In genomic region chr9:99423692-99424573, GRCm38 (mm10) we compare ENCODE assay signal across 15 mouse cellular contexts. TPM values are rescaled to one million over a fixed set of nuclear protein-coding genes. Genes with fewer than 3 reads are reported as not detected.
A peak's percentile ranks its signal among the peaks of the same experiment; 100 is the strongest.
DNase-seq lines count a peak whose midpoint lies in the region; ATAC-seq lines count a peak whose summit lies in the region.
"Had no signal": no experiment of that assay in that cellular context is flagged by ENCODE, and none has a peak within 500 bp of the region (broad histone marks: within the 10 kb centered on the region; RNA-seq: fewer than 3 reads in every experiment).

No protein-coding gene starts in this region.

- ATAC-seq in midbrain, embryonic 11.5 days (ENCODE audit: low FRiP score): no peak
- no peak for ATAC-seq in embryonic facial prominence, embryonic 12.5 days (ENCODE audit: insufficient number of reproducible peaks, insufficient read depth, low FRiP score, low TSS enrichment)
- ATAC-seq in liver, embryonic 12.5 days: peak; percentile 46
- ATAC-seq: hindbrain, embryonic 16.5 days had no signal

- H3K9me3 ChIP-seq in midbrain, embryonic 10.5 days (replicated peaks): no peaks in the 10 kb centered on the region
- no peaks in the 10 kb centered on the region for H3K9me3 ChIP-seq in midbrain, embryonic 11.5 days (ENCODE audit: control insufficient read depth, low read length)
- H3K9me3 ChIP-seq in embryonic facial prominence, embryonic 12.5 days: no peaks in the 10 kb centered on the region
- H3K9me3 ChIP-seq in liver, embryonic 12.5 days (replicated peaks): no peaks in the 10 kb centered on the region
- H3K9me3 ChIP-seq: megakaryocyte, embryonic 14.5 days; neural tube, embryonic 12.5 days had no signal

- 59% methylated on average over 9 of the region's 9 CpGs for WGBS in midbrain, embryonic 10.5 days
- WGBS in midbrain, embryonic 11.5 days: 67% methylated on average over 9 of the region's 9 CpGs
- whole genome bisulfite sequencing in embryonic facial prominence, embryonic 12.5 days: 75% methylated on average over 9 of the region's 9 CpGs
- 45% methylated on average over 9 of the region's 9 CpGs for WGBS in liver, embryonic 12.5 days (ENCODE audit: insufficient replicate concordance)

- peaks cover 28% of the 10 kb centered on the region for H3K4me1 ChIP-seq in midbrain, embryonic 10.5 days
- no peaks in the 10 kb centered on the region for H3K4me1 ChIP-seq in midbrain, embryonic 11.5 days (ENCODE audit: control insufficient read depth, insufficient read depth, low read length)
- peaks cover 24% of the 10 kb centered on the region for H3K4me1 ChIP-seq in embryonic facial prominence, embryonic 12.5 days
- peaks cover 31% of the 10 kb centered on the region for H3K4me1 ChIP-seq in liver, embryonic 12.5 days
- H3K4me1 ChIP-seq: megakaryocyte, embryonic 14.5 days had no signal

- H3K36me3 ChIP-seq in midbrain, embryonic 10.5 days: no peaks in the 10 kb centered on the region
- H3K36me3 ChIP-seq in midbrain, embryonic 11.5 days (ENCODE audit: control insufficient read depth, insufficient read depth, low read length): no peaks in the 10 kb centered on the region
- H3K36me3 ChIP-seq in embryonic facial prominence, embryonic 12.5 days: no peaks in the 10 kb centered on the region
- H3K36me3 ChIP-seq in liver, embryonic 12.5 days: no peaks in the 10 kb centered on the region
- H3K36me3 ChIP-seq: neural tube, embryonic 12.5 days had no signal

- no peaks in the 10 kb centered on the region for H3K27me3 ChIP-seq in midbrain, embryonic 10.5 days (ENCODE audit: low read depth, poor library complexity, severe bottlenecking)
- no peaks in the 10 kb centered on the region for H3K27me3 ChIP-seq in midbrain, embryonic 11.5 days (ENCODE audit: control insufficient read depth, insufficient read depth, low read length)
- no peaks in the 10 kb centered on the region for H3K27me3 ChIP-seq in embryonic facial prominence, embryonic 12.5 days
- H3K27me3 ChIP-seq in liver, embryonic 12.5 days (replicated peaks): 0 out of 2 replicates have a peak, but pooled peaks cover 10% of the 10 kb centered on the region
- H3K27me3 ChIP-seq: neural tube, embryonic 12.5 days had no signal

- intact Hi-C loops in left cerebral cortex, postnatal 36 days (cut with DNase I): no loop called here

- no peak overlapping the region for H3K4me3 ChIP-seq in midbrain, embryonic 10.5 days
- H3K4me3 ChIP-seq in midbrain, embryonic 11.5 days (ENCODE audit: low read depth, low read length): no peak overlapping the region
- no peak overlapping the region for H3K4me3 ChIP-seq in embryonic facial prominence, embryonic 12.5 days
- no peak overlapping the region for H3K4me3 ChIP-seq in liver, embryonic 12.5 days
- H3K4me3 ChIP-seq: megakaryocyte, embryonic 14.5 days; neural tube, embryonic 12.5 days had no signal

- no peak overlapping the region for H3K9ac ChIP-seq in midbrain, embryonic 11.5 days (ENCODE audit: low read length)
- no peak overlapping the region; the same call in 1 of the 2 replicates for H3K9ac ChIP-seq in embryonic facial prominence, embryonic 12.5 days
- no peak overlapping the region for H3K9ac ChIP-seq in liver, embryonic 12.5 days
- H3K9ac ChIP-seq: neural tube, embryonic 12.5 days had no signal

- H3K4me2 ChIP-seq in midbrain, embryonic 11.5 days: no peak overlapping the region
- H3K4me2 ChIP-seq in embryonic facial prominence, embryonic 12.5 days (replicated peaks): no peak overlapping the region
- H3K4me2 ChIP-seq in liver, embryonic 12.5 days: no peak overlapping the region
- H3K4me2 ChIP-seq: neural tube, embryonic 12.5 days had no signal

- DNase-seq in midbrain, embryonic 10.5 days (ENCODE audit: low spot score): no peak
- DNase-seq in midbrain, embryonic 11.5 days (ENCODE audit: low spot score, missing footprints): no peak
- DNase-seq in left cerebral cortex, postnatal 36 days (ENCODE audit: low spot score in 2 of 2): no peak
- no peak for DNase-seq in spleen, postnatal 36 days (ENCODE audit: low spot score in 2 of 2)
- no peak for DNase-seq in gastrocnemius, postnatal 10 days
- DNase-seq: cerebellum, postnatal 14 days; gastrocnemius, postnatal 36 days; right cerebral cortex, postnatal 25 days; thymus, adult 2 months had no signal

- H3K27ac ChIP-seq in midbrain, embryonic 10.5 days (replicated peaks): 0 out of 2 replicates have a peak overlapping the region, but pooled peaks have one; percentile 23
- H3K27ac ChIP-seq in midbrain, embryonic 11.5 days (ENCODE audit: low read depth, low read length): no peak overlapping the region
- H3K27ac ChIP-seq in embryonic facial prominence, embryonic 12.5 days: 0 out of 2 replicates have a peak overlapping the region, but pooled peaks have one; percentile 36
- H3K27ac ChIP-seq in liver, embryonic 12.5 days: peak overlapping the region; percentile 68
- H3K27ac ChIP-seq: neural tube, embryonic 12.5 days had no signal

RNA-seq across cellular contexts. Expression of gene Mras, which starts 13.2 kb away (rescaled TPM):
- 8.0 and 11.7 TPM in 2 replicates for polyA plus RNA-seq in midbrain, embryonic 10.5 days (2016; fragmentation: Nextera tagmentation; extraction: Ambion mirVana)
- polyA plus RNA-seq in midbrain, embryonic 11.5 days (2014; fragmentation: Nextera tagmentation; extraction: Ambion mirVana): 12.1 and 15.0 TPM in 2 replicates
- polyA plus RNA-seq in embryonic facial prominence, embryonic 12.5 days (2016; fragmentation: Nextera tagmentation; extraction: Ambion mirVana): 20.5 and 25.7 TPM in 2 replicates
- 3.1 and 5.2 TPM in 2 replicates for polyA plus RNA-seq in liver, embryonic 12.5 days (2016; fragmentation: Nextera tagmentation; extraction: Ambion mirVana)
- 100 to 1,000 TPM; 151 to 157 TPM for total RNA-seq in left cerebral cortex, postnatal 36 days (2021)
- 10 to 100 TPM in 1 of 2 experiments, 1 to 10 TPM in 1; 9.7 to 10.6 TPM for total RNA-seq in gastrocnemius, postnatal 10 days (2021)

RNA-seq across cellular contexts. Expression of gene Nme9, which starts 27.3 kb away (rescaled TPM):
- polyA plus RNA-seq in midbrain, embryonic 10.5 days (2016; fragmentation: Nextera tagmentation; extraction: Ambion mirVana): not detected in 2 replicates
- polyA plus RNA-seq in midbrain, embryonic 11.5 days (2014; fragmentation: Nextera tagmentation; extraction: Ambion mirVana): not detected in 2 replicates
- polyA plus RNA-seq in embryonic facial prominence, embryonic 12.5 days (2016; fragmentation: Nextera tagmentation; extraction: Ambion mirVana): not detected in 2 replicates
- polyA plus RNA-seq in liver, embryonic 12.5 days (2016; fragmentation: Nextera tagmentation; extraction: Ambion mirVana): not detected in 2 replicates
- total RNA-seq in left cerebral cortex, postnatal 36 days (2021): not detected
- not detected for total RNA-seq in gastrocnemius, postnatal 10 days (2021)
- total RNA-seq: gastrocnemius, postnatal 36 days; left cerebral cortex, postnatal 10 days had no signal
- polyA plus RNA-seq: neural tube, embryonic 12.5 days had no signal
